Mouse (Mus musculus): ENCODE data around the gene Ano6. TPM values are rescaled to one million over a fixed set of nuclear protein-coding genes. Genes with fewer than 3 reads are reported as not detected.

Ano6 gene
- total RNA-seq, 2 experiments from 2014 or later: 26.9 to 32.4 TPM

GRCm38 (mm10) chr15:95758069-95758468 lies 32.6 kb upstream of the Ano6 start:
- Histone ChIP-seq H3K27ac (no peak overlapping the region), H3K4me3 (no peak overlapping the region)
- TF ChIP-seq CTCF (conservative IDR thresholded peaks at IDR 0.05): no peak
- DNase-seq (ENCODE audit: low spot score in 2 of 2): no peak

- no peak for TF ChIP-seq CTCF (conservative IDR thresholded peaks at IDR 0.05)
- Histone ChIP-seq H3K4me3 (no peak overlapping the region), H3K27ac (no peak overlapping the region)
- DNase-seq (ENCODE audit: low spot score in 2 of 2): no peak
Measured at GRCm38 (mm10) chr15:95758696-95759434, 31.8 kb upstream of the Ano6 start.

- Histone ChIP-seq H3K27ac (no peak overlapping the region), H3K4me3 (no peak overlapping the region)
- TF ChIP-seq CTCF (conservative IDR thresholded peaks at IDR 0.05): no peak
- DNase-seq (ENCODE audit: low spot score in 2 of 2): no peak
Measured at GRCm38 (mm10) chr15:95759857-95760256, 30.8 kb upstream of the Ano6 start.

- DNase-seq (ENCODE audit: low spot score in 2 of 2): no peak
- no peak for TF ChIP-seq CTCF (conservative IDR thresholded peaks at IDR 0.05)
- no peak overlapping the region for H3K27ac ChIP-seq
- H3K4me3 ChIP-seq: no peak overlapping the region
Measured at GRCm38 (mm10) chr15:95761420-95761819, 29.2 kb upstream of the Ano6 start.

- peak; percentile 84 for TF ChIP-seq CTCF (conservative IDR thresholded peaks at IDR 0.05)
- no peak overlapping the region for H3K4me3 ChIP-seq
- peak; percentile 52 to 81 for DNase-seq (ENCODE audit: low spot score in 2 of 2)
- H3K27ac ChIP-seq: no peak overlapping the region
Measured at GRCm38 (mm10) chr15:95762661-95763303, 27.9 kb upstream of the Ano6 start.

GRCm38 (mm10) chr15:95763464-95763863 lies 27.2 kb upstream of the Ano6 start:
- Histone ChIP-seq H3K4me3 (no peak overlapping the region), H3K27ac (no peak overlapping the region)
- no peak for TF ChIP-seq CTCF (conservative IDR thresholded peaks at IDR 0.05)
- no peak for DNase-seq (ENCODE audit: low spot score in 2 of 2)

- no peak for TF ChIP-seq CTCF (conservative IDR thresholded peaks at IDR 0.05)
- no peak for DNase-seq (ENCODE audit: low spot score in 2 of 2)
- Histone ChIP-seq H3K4me3 (no peak overlapping the region), H3K27ac (no peak overlapping the region)
Measured at GRCm38 (mm10) chr15:95765271-95765670, 25.4 kb upstream of the Ano6 start.

- no peak overlapping the region for H3K4me3 ChIP-seq
- H3K27ac ChIP-seq: no peak overlapping the region
- no peak for DNase-seq (ENCODE audit: low spot score in 2 of 2)
- no peak for TF ChIP-seq CTCF (conservative IDR thresholded peaks at IDR 0.05)
Measured at GRCm38 (mm10) chr15:95765936-95766335, 24.7 kb upstream of the Ano6 start.

GRCm38 (mm10) chr15:95767825-95768224 lies 22.8 kb upstream of the Ano6 start:
- DNase-seq (ENCODE audit: low spot score in 2 of 2): no peak
- Histone ChIP-seq H3K27ac (no peak overlapping the region), H3K4me3 (no peak overlapping the region)
- peak; percentile 67 for TF ChIP-seq CTCF (conservative IDR thresholded peaks at IDR 0.05)

GRCm38 (mm10) chr15:95768703-95769102 lies 21.9 kb upstream of the Ano6 start:
- TF ChIP-seq CTCF (conservative IDR thresholded peaks at IDR 0.05): no peak
- DNase-seq (ENCODE audit: low spot score in 2 of 2): no peak
- H3K27ac ChIP-seq: no peak overlapping the region
- H3K4me3 ChIP-seq: no peak overlapping the region

GRCm38 (mm10) chr15:95769576-95769975 lies 21.1 kb upstream of the Ano6 start:
- Histone ChIP-seq H3K4me3 (no peak overlapping the region), H3K27ac (no peak overlapping the region)
- DNase-seq (ENCODE audit: low spot score in 2 of 2): no peak
- TF ChIP-seq CTCF (conservative IDR thresholded peaks at IDR 0.05): no peak

- H3K4me3 ChIP-seq: no peak overlapping the region
- DNase-seq (ENCODE audit: low spot score in 2 of 2): no peak
- H3K27ac ChIP-seq: no peak overlapping the region
- TF ChIP-seq CTCF (conservative IDR thresholded peaks at IDR 0.05): no peak
Measured at GRCm38 (mm10) chr15:95770307-95770706, 20.3 kb upstream of the Ano6 start.

- DNase-seq (ENCODE audit: low spot score in 2 of 2): no peak
- no peak for TF ChIP-seq CTCF (conservative IDR thresholded peaks at IDR 0.05)
- peak overlapping the region; percentile 9 for H3K4me3 ChIP-seq
- peak overlapping the region; percentile 53 for H3K27ac ChIP-seq
Measured at GRCm38 (mm10) chr15:95772374-95772773, 18.3 kb upstream of the Ano6 start.
